Mouse (Mus musculus): ENCODE measurements around the gene Kirrel3. TPM values are rescaled to one million over a fixed set of nuclear protein-coding genes. Genes with fewer than 3 reads are reported as not detected.
A peak's percentile ranks its signal among the peaks of the same experiment; 100 is the strongest.

Kirrel3 gene
- total RNA-seq, 2 experiments from 2014 or later: 53.4 to 60.1 TPM

- no peak for DNase-seq (ENCODE audit: extremely low spot score in 1 of 2, low spot score in 1 of 2)
These were observed 439.9 kb downstream of the Kirrel3 start for GRCm38 (mm10) chr9:34925616-34926015.

- DNase-seq (ENCODE audit: extremely low spot score in 1 of 2, low spot score in 1 of 2): no peak
These were observed 444.7 kb downstream of the Kirrel3 start for GRCm38 (mm10) chr9:34930371-34930770.

GRCm38 (mm10) chr9:34938140-34938539 is 452.4 kb downstream of the Kirrel3 start:
- DNase-seq (ENCODE audit: extremely low spot score in 1 of 2, low spot score in 1 of 2): no peak

- no peak for DNase-seq (ENCODE audit: extremely low spot score in 1 of 2, low spot score in 1 of 2)
These were observed 453.9 kb downstream of the Kirrel3 start for GRCm38 (mm10) chr9:34939621-34940020.

GRCm38 (mm10) chr9:34942122-34942831 is 456.6 kb downstream of the Kirrel3 start:
- no peak for DNase-seq (ENCODE audit: extremely low spot score in 1 of 2, low spot score in 1 of 2)

GRCm38 (mm10) chr9:34942996-34943395 is 457.3 kb downstream of the Kirrel3 start:
- no peak for DNase-seq (ENCODE audit: extremely low spot score in 1 of 2, low spot score in 1 of 2)

GRCm38 (mm10) chr9:34945301-34945700 is 459.6 kb downstream of the Kirrel3 start:
- DNase-seq (ENCODE audit: extremely low spot score in 1 of 2, low spot score in 1 of 2): no peak

GRCm38 (mm10) chr9:34947258-34947657 is 461.6 kb downstream of the Kirrel3 start:
- no peak for DNase-seq (ENCODE audit: extremely low spot score in 1 of 2, low spot score in 1 of 2)

GRCm38 (mm10) chr9:34947717-34948116 is 462.0 kb downstream of the Kirrel3 start:
- no peak for DNase-seq (ENCODE audit: extremely low spot score in 1 of 2, low spot score in 1 of 2)

- no peak for DNase-seq (ENCODE audit: extremely low spot score in 1 of 2, low spot score in 1 of 2)
These were observed 467.7 kb downstream of the Kirrel3 start for GRCm38 (mm10) chr9:34953420-34953819.

GRCm38 (mm10) chr9:34954212-34954611 is 468.5 kb downstream of the Kirrel3 start:
- peak in 1 of 2 experiments; percentile 50 for DNase-seq (ENCODE audit: extremely low spot score in 1 of 2, low spot score in 1 of 2)

GRCm38 (mm10) chr9:34956512-34956911 is 470.8 kb downstream of the Kirrel3 start:
- DNase-seq (ENCODE audit: extremely low spot score in 1 of 2, low spot score in 1 of 2): no peak

- DNase-seq (ENCODE audit: extremely low spot score in 1 of 2, low spot score in 1 of 2): peak in 1 of 2 experiments; percentile 27
These were observed 472.0 kb downstream of the Kirrel3 start for GRCm38 (mm10) chr9:34957691-34958090.

- DNase-seq (ENCODE audit: extremely low spot score in 1 of 2, low spot score in 1 of 2): no peak
These were observed 472.6 kb downstream of the Kirrel3 start for GRCm38 (mm10) chr9:34958183-34958830.

- DNase-seq (ENCODE audit: extremely low spot score in 1 of 2, low spot score in 1 of 2): no peak
These were observed 475.0 kb downstream of the Kirrel3 start for GRCm38 (mm10) chr9:34960736-34961135.

- no peak for DNase-seq (ENCODE audit: extremely low spot score in 1 of 2, low spot score in 1 of 2)
These were observed 475.5 kb downstream of the Kirrel3 start for GRCm38 (mm10) chr9:34961171-34961570.

GRCm38 (mm10) chr9:34962251-34962650 is 476.6 kb downstream of the Kirrel3 start:
- DNase-seq (ENCODE audit: extremely low spot score in 1 of 2, low spot score in 1 of 2): no peak

- no peak for DNase-seq (ENCODE audit: extremely low spot score in 1 of 2, low spot score in 1 of 2)
These were observed 477.9 kb downstream of the Kirrel3 start for GRCm38 (mm10) chr9:34963593-34963992.

- no peak for DNase-seq (ENCODE audit: extremely low spot score in 1 of 2, low spot score in 1 of 2)
These were observed 478.7 kb downstream of the Kirrel3 start for GRCm38 (mm10) chr9:34964172-34965040.

- no peak for DNase-seq (ENCODE audit: extremely low spot score in 1 of 2, low spot score in 1 of 2)
These were observed 479.3 kb downstream of the Kirrel3 start for GRCm38 (mm10) chr9:34965041-34965415.

GRCm38 (mm10) chr9:34967772-34968171 is 482.1 kb downstream of the Kirrel3 start:
- no peak for DNase-seq (ENCODE audit: extremely low spot score in 1 of 2, low spot score in 1 of 2)

All from layer of hippocampus, postnatal 25 days (tissue).